Mouse (Mus musculus): ENCODE results near the gene Nphs2.
"Not testable (repeated sequence)": the region's sequence is repeated elsewhere in the genome, so short reads cannot be mapped to it uniquely, and the experiment has no call there.

Nphs2 gene

DNA sequence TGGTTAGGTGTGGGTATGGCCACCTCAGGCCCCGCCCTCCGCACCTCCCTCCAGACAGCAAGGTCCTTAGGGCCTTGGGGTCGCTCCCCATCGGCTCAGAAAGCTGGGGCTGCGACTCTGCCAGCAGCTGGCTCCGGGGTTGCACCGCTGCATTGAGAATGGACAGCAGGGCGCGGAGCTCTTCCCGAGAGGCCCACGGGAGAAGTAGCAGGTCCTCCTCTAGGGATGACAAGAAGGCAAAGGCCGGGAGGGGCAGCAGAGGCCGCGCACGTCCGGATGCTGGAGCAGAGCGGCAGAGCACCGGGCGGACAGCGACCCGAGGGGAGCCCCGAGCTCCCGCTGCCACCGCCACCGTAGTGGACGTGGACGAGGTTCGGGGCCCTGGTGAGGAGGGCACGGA is at the start of gene Nphs2:
Gene Nphs2, plus strand, starts transcription at position 98 of the 400 bp plus-strand sequence.
- no peak for DNase-seq

DNA sequence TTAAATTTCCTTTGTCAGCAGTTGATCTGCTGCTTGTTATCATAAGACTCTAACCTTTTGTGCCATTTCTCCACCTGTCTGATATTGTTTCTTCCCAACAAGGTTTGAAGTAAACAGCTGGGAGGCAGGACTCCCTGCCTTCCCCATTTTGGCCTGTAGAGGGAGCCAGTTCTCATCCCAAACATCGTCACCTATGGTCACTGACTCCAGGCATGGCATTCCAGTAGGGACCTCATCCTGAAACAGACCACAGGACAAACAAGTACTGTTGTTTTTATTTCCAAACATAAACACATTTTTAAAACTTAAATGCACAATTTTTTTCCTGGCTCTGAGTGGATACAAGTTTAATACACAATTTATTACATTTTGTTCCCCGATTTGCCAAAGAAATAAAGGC is 47.2 kb upstream of the Nphs2 start:
- peak; percentile 33 to 79 for DNase-seq

DNA sequence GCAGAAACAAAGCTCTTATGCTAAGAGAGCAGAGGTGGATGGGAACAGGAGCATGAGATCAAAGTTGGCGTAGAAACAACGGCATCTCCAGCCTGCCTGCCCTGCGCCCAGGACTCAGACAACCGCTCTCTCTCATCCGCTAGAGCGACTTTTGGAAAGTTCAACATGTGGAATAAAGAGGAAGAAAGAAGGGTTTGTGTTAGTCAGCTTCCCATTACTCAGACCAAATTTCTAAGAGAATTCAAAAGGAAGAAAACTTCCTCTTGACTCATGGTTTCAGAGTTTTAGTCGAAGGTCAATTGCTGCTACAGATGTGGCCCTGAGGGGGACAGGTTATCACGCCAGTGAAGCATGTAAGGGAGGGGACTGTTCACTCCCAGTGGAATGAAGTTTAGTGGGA is 46.6 kb upstream of the Nphs2 start:
- no peak for DNase-seq

DNA sequence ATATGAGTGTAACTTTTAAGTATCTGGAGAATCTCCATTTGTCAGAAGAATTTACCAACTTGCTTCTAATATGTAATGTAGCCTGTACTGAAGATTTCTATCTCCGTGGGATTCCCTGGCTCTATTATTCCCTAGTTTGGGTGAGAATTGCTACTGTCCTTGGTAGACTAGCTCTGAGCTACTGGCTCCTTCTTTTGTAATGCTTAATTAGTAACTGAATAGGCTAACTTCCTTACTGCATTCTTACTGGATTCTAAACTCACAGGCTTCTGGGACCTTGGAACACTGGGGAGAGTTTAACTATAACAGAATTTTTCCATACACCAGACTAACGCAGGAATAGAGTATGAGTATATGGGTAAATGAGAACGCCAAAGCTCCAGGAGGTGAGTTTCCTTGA is 42.0 kb upstream of the Nphs2 start:
- DNase-seq, result peak in 1 of 2 experiments; percentile 38

DNA sequence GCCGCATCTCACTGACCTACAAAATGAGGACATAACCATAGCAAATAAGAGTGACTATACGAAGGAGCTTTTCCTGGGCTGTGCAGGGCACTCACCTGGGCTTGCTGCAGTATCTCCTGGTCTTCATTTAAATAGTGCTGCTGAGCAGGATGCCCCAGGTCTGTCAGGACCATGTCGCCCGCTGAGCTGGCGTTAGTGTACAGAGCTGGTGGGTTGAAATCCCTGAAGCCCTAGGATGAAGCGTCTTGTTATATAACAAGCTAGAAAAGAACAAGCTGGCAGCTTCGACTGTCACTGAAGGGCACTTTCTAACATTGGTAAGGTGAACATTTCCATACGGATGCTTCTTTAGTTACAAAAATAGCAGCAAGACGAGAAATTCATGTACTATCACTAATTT is 40.1 kb upstream of the Nphs2 start:
- DNase-seq, result no peak

DNA sequence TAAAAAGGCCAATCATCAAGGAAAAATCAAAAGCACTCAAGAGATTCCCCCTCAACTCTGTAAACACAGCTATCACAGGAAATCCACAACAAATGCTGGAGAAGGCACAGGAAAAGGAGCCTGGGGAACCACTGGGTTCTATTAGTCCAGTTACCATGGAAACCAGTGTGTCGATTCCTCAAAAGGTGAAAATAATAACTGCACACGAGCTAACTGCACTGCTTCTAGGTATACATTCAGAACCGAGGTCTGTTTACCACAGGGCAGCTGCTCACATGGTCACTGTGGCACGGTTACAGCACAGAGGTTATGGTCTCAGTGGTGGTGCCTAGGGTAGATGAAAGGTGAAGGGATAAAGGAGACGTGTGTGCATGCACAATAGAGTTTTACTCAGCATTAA is 38.9 kb upstream of the Nphs2 start:
- no peak for DNase-seq

DNA sequence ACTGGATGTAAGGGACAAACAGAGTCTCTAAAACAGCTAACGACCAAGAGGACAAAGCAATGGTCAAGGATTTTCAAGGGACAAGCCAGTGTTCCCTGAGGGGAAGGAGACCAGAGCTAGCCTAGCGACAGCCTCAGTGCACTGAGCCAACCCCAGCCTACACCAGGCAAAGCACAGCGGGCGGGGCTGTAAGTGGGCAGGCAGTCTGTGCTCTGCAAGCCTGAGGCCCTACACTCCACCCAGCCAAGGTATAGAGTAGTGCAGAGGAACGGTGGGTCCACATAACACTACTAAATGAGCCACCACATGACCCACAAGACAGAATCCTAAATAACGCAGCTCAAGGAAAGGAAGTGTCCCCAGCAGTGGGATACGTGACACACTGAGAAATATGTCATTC is 36.9 kb upstream of the Nphs2 start:
- DNase-seq, result no peak

DNA sequence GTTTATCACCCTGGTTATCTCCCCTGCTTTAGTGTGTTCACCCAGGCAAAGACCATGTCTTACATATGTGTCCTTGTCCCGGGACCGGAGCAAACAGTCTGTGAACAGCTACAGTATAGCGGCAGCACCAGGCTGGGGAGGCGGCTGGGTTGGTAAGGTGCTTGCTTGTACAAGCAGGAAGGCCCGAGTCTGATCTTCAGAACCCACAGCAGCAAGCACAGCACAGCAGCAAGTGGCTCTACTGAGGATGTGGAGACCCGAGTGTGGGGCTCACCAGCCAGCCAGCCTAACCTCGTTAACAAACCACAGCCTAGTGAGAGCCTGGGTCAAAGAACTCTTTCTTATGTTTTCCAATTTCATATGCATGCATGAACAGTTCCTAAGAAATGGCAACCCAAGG is 30.4 kb upstream of the Nphs2 start:
- DNase-seq, result no peak

DNA sequence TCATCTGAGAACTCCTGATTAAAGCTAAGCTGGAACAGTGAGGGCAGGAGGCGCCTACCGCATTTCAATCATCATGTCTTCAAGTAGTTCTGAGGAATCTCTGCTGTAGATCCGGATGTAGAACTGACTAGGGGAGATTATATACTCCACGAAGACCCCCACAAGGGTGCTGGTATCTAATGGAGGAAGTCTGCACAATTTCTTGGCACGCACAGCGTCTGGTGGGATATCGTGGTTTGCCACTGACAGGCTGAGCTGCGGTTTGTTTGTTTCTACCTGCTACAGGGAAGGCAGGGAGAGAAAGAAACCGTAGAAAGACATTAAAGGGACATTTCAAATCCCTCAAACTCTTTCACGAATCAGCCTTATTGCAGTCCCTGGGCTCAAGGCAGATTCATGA is 26.3 kb upstream of the Nphs2 start:
- no peak for DNase-seq

DNA sequence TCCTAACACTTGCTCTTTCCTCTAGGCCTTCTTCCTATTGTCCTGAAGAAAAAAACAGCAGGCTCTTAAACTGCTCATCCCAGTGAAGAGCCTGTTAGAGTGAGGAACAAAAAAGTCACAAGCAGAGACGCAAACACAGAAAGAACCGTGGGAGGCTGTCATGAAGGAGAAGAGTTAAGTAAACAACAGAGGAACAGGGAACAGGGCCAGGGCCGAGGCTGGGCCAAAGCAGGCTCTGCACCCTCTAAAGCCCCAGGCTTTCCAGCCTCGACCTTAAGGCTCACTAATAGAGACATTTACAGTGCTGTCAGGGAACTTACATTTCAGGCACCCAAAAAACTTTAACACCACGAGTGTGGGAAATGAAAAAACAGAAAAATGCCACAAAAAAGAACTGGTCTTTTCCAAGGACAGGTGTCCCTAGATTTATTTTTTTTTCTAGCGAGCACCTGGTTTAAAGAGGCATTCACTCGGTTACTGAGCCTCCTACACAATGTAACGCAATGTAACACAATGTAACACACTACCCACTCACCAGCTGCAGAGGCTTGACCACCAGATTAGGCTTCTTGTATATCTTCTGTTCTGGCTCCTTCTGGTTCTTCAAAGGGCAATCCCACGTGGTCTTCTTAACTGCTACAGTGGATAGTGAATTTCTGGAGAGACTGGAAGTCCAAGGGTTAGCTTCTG is 25.5 kb upstream of the Nphs2 start:
- DNase-seq, result no peak

DNA sequence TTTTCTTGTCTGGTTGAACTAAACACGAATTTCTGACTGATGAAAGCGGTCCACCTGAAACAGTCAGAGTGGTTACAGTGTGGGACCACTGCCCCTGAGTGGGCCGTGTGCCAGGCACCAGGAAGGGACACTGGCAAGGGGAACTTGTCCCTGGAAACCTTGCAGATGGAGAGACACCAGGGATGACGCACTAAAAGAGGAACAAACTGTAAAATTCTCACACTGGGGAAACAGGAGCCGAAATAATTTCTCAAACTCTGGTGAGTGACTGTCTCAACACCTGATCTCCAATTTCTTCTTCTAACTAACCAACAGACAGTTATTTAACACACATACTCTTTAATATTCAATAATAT is 25.0 kb upstream of the Nphs2 start:
- no peak for DNase-seq

DNA sequence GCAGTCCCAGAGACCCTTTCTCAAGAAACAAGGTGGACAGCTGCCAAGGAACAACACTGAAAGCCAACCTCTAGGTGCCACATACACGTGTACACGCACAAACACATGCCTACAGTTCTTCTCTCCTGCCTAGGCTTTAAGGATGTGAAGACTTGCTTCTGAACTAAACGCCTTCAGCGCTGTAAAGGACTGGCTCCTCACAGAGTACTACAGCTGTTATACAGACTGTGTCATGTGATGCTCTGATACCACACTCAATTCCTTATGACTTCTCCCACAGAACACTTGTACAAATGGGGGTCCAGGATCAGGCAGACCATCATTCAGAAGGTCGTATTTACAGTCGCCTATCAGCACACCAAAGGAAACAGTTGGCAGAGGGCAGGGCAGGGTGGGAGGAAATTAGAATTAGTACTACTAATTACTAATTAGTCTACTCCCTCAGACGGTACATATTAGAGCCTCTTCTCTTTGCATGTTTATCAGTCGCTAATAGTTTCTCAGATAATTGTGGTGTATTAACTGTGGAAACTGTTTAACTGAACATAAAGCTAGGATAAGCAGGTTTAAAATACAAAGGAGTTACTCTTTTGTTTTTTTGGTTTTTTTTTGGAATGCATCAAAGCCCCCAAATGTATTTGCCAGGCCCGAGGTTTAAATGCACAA is 21.8 kb upstream of the Nphs2 start:
- DNase-seq, result no peak

DNA sequence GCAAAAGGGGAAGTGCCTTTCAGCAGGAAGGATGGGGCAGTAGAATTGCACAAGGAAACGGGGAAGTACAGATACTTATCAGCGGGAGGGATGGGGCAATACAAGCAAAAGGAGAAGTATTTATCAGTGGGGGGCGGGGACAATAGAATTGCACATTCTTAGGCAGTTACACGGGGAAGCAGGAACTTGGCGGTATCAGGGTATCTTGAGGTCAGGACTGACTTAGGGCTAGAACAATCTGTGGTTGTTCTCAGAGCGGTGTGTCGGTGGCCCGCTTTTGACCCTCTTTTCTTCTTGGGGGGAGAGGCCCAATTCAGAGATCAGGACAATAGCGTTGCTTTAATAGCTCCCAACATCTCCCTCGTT is 21.3 kb upstream of the Nphs2 start:
- DNase-seq, result not testable (repeated sequence)

DNA sequence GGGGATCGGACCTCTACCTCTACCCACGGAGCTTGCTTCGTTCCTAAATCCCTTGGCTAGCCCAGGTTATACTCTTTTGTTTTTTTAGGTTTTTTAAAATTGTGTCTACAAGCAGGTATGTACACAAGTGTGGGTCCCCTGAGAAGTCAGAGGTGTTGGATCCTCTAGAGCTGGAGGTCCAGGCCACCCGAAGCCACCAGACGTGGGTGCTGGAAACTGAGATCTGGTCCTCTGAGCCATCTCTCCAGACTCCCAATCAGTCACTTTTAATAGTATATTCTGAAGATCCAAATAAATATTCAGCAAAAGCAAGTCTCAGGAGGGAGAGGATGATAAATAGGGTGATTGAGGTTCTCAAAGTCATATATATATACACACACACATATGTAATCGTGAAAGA is 20.5 kb upstream of the Nphs2 start:
- no peak for DNase-seq

DNA sequence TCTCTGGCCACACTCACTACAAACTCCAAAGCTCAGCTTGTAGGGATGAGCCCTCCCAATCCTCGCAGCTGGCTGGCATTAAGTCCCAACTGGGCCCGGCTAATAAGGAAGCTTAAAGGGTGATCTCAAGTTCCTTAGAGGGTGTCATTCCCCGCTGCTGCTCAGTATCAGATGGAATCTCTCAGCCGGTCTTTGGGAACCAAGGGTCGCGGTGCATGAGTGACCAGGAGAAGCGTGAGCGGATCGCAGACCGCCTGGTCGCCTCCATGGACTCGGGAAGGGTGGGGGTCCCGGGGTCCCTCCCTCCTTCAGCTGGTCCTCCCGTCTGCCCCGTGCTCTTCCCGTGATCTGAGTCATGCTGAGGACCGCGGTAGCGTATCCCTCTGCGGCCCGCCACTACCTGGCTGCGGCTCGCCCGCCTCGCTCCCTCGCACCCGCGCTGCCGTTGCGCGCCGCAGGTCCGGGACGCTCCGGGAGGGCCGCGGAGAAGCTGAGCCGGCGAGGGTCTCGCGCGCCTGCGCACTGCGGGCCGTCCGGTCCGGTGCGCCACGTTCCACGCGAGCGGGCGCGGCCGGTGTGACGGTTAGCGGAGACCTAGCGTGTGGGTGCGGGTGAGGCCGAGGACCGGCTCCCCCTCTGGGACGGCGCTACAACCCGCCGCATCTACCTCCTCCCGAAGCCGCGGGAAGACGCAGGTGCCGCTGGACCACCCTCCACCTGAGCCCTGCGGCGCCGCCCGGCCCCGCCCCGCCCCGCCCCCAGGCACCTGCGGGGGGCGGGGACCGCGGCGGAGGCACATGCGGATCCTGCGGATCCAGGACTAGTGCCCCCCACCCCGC is 7.4 kb upstream of the Nphs2 start, which contains the start of gene Tdrd5:
Gene Tdrd5, minus strand, starts transcription at position 754 of the 839 bp plus-strand sequence.
- peak in 1 of 2 experiments; percentile 21 for DNase-seq

DNA sequence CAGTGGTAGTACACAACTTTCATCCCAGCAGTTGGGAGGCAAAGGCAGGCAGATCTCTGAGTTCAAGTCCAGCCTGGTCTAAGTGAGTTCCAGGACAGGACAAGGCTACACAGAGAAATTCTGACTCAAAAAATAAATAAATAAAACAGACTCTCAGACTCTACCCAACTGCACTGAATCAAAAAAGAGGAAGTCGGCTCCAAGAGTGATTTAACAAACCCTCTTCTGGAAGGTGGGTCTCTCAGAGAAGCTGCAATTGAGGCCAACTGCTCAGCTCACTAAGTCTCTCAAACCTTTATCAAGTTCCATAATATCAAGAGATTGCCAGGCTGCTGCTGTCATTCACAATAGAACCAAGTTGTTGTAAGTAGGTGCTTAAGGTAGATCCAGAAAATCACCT is 1.9 kb upstream of the Nphs2 start:
- DNase-seq, result no peak

DNA sequence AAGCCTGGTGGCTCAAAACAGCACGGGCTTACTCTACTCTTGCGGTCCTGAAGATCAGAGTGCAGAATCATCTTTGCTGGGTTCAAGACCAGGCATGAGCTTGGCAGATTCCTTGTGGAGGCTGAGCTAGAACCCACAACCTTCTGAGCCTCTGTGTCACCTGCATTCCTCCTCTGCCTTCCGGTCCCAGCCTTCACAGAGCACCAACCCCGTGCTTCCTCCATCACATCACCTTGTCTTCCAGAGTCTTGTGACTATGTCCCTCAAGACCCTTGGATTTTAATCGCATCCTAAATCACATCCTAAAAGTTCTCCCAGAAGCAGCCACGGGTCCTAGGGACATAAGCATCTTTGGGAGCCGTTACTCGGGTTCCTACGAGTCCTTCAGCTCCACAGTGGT is 12.6 kb downstream of the Nphs2 start:
- DNase-seq, result no peak

DNA sequence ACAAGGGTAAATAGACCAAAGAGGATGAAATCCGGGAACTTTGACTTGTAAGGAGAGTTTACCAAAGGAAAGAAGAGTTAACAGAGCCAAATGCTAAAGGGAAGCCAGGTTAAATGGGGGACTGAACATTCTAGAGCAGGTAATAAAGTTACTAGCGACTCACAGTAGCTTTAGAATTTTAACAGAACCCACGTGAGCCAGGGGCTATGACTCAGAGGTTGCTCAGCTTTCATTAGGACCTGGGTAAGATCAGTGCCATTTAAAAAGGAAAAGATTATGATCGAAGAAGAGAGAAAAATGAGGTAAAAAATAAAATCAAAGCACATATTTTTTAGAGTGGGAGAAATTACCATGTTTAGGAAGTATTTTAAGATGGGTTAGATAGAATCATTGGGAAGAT is 30.3 kb downstream of the Nphs2 start:
- DNase-seq, result no peak

DNA sequence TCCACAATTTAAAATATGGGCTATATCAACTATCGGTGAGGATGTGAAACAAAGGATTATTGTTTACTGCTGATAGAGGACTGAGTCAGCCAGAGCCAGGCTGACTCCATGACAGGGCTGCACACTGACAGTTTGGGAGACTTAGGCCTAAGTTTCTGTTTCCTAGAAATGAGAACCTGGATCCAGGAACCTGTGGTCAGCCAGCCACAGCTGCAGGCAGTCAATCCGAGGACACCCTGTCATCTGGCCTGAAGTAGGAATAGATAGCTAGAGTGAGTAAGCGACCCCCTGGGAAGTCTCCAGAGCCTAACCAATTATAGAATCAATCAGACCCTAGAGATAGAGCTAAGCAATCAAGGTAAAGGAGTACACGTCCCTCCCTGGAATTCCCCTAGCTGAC is 33.9 kb downstream of the Nphs2 start:
- no peak for DNase-seq

DNA sequence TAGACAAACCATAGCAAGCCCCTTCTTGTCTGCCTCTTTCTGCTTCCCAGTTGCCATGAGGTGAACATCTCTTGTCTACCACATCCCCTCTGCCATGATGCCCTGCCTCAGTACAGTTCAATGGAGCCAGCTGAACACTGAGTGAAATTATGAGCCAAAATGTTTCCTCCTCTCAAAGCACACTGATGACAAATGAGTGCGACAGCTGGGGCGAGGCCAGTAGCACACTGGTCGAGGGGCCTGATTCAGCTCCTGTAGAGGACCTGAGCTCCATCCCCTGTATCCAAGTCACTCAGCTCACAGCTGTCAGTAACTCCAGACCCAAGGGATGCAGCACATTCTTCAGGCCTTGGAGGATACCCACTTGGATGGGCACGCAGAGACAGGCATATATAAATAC is 35.1 kb downstream of the Nphs2 start:
- DNase-seq, result no peak

DNA sequence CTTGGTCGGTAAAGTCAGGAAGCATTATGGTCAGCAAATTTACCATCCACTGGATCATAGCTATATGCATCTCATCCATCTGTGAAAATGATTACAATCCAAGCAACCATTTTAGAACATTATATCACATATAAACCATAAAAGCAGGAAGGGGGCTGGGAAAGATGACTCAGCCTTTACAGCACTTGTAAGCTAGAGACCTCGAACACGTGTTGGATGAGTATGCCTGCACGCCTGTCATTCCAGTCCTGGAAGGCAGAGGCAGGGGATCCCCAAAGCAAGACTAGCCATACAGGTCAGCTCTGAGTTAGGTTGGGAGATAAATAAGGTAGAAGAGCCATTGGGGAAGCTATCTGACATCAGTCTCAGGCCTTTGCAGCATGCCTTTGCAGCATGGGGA is 38.5 kb downstream of the Nphs2 start:
- no peak for DNase-seq

DNA sequence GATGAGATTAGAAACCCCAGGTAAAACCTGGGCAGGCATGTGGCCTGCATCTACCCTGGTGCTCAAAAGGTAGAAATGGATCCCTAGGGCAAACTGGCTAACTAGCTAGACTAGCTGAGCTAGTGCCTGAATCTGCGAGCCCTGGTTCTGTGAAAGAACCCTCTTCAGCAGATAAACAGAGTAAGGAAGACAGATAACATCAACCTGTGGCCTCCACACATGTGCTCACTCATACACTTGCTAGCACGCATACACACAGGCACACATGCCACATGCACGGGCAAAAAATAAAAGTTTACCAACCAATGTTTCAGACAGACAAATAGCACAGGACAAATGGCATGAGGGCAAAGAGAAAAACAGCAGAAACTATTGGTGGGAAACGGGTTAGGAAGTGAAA is 39.9 kb downstream of the Nphs2 start:
- DNase-seq, result no peak

DNA sequence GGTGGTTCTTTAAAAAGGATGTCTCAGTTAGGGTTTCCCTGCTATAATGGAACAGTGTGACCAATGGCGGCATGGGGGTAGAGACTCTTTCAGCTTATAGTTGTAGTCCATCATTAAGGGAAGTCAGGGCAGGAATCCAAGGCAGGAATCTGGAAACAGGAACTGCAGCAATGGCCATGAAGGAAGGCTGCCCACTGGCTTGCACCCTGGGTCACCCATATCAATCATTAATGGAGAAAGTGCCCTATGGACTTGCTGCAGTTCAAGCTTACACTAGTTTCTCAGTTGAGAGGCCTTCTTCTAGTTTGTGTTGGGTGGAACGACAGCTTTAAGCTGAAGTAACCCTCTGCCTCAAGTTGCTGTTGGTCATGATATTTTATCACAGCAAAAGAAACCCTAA is 41.9 kb downstream of the Nphs2 start:
- peak; percentile 53 to 60 for DNase-seq

DNA sequence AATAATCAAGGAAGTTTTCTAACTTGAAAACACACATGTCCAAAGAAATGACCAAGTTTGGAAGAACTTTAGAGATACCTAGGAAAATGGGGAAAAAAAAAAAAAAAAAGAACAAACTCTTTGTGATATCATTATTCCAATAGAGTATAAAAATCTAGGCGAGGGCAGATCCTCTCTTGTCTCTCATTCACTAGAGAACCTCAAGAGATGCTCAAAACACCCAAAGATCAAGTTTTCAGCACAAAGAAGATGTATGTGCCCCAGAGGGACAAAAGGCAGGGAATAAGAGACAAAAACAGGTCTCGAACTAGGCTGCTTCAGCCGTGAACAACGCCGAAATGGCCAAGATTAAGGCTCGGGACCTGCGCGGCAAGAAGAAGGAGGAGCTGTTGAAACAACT is 55.2 kb downstream of the Nphs2 start, which contains the start of gene Gm2000:
Gene Gm2000, plus strand, starts transcription at position 301 of the 400 bp plus-strand sequence.
- DNase-seq, result no peak

All from kidney, adult 8-10 months (tissue).